Mouse (Mus musculus) neural tube, embryonic 15.5 days (tissue): ENCODE measurements around the gene Abl1. TPM values are rescaled to one million over a fixed set of nuclear protein-coding genes. Genes with fewer than 3 reads are reported as not detected.
A peak's percentile ranks its signal among the peaks of the same experiment; 100 is the strongest.

ENCODE experiments used
- ATAC-seq: fragments of 200-750 bp; cut with Nextera tagmentation; 2 replicates; pipeline ENCODE4 v1.8.0; 2017; ENCODE audit warnings: mild to moderate bottlenecking, moderate TSS enrichment, moderate library complexity; ENCODE audit not compliant: low FRiP score
- H3K27ac ChIP-seq: fragments of 300-500 bp; sonication (generic); replicated peaks from 2 replicates; pipeline ENCODE4 v1.5.1; 2015; ENCODE audit warnings: mild to moderate bottlenecking, inconsistent platforms
- H3K27me3 ChIP-seq: fragments of 300-500 bp; sonication (generic); replicated peaks from 2 replicates; pipeline ENCODE4 v1.6.1; 2015; ENCODE audit warnings: inconsistent platforms
- H3K36me3 ChIP-seq: fragments of 300-500 bp; sonication (generic); 2 replicates; pipeline ENCODE4 v1.6.1; 2015; ENCODE audit warnings: inconsistent platforms
- H3K4me1 ChIP-seq: fragments of 300-500 bp; sonication (generic); 2 replicates; pipeline ENCODE4 v1.6.1; 2015; ENCODE audit warnings: inconsistent platforms
- H3K4me2 ChIP-seq: fragments of 300-500 bp; sonication (generic); 2 replicates; pipeline ENCODE4 v1.6.1; 2015; ENCODE audit warnings: inconsistent platforms, mild to moderate bottlenecking, moderate library complexity
- H3K4me3 ChIP-seq: fragments of 300-500 bp; sonication (generic); replicated peaks from 2 replicates; pipeline ENCODE4 v1.5.1; 2015; ENCODE audit warnings: mild to moderate bottlenecking, inconsistent platforms
- H3K9ac ChIP-seq: fragments of 300-500 bp; sonication (generic); replicated peaks from 2 replicates; pipeline ENCODE4 v1.6.1; 2015; ENCODE audit warnings: mild to moderate bottlenecking, inconsistent platforms
- H3K9me3 ChIP-seq: fragments of 300-500 bp; sonication (generic); replicated peaks from 2 replicates; pipeline ENCODE4 v1.6.1; 2016; ENCODE audit warnings: inconsistent platforms
- WGBS: fragments of 180-500 bp; shearing (Covaris S2); methylation state at CpG from one replicate; pipeline ENCODE4 v1.1.7; 2015; ENCODE audit warnings: mixed read lengths; 5-methylcytosine and 5-hydroxymethylcytosine counted together
- polyA plus RNA-seq: library from polyadenylated mRNA; unstranded; fragments of >200 nt; fragmentation: Nextera tagmentation; extraction: Ambion mirVana; gene quantifications from 2 replicates; pipeline ENCODE4 v1.2.1, GENCODE M21; 2015

Abl1 gene
- polyA plus RNA-seq, result 13.3 and 18.0 TPM in 2 replicates

GRCm38 (mm10) chr2:31688074-31688925 is at the start of gene Abl1:
TSS of gene Abl1 (plus strand) at chr2:31688376.
- Histone ChIP-seq H3K9me3 (no peaks in the 10 kb centered on the region), H3K36me3 (no peaks in the 10 kb centered on the region), H3K9ac (peak within 1 kb of the TSS; percentile 96), H3K4me3 (peak within 1 kb of the TSS; percentile 92), H3K27ac (peak within 1 kb of the TSS; percentile 97), H3K27me3 (no peaks in the 10 kb centered on the region), H3K4me1 (peaks cover 45% of the 10 kb centered on the region), H3K4me2 (peak within 1 kb of the TSS; percentile 83)
- ATAC-seq, result peak; percentile 100
- WGBS, result under 1% methylated on average over 64 of the region's 64 CpGs

- H3K4me1 ChIP-seq, result peaks cover 62% of the 10 kb centered on the region
Observed at GRCm38 (mm10) chr2:31638581-31639465, 49.4 kb upstream of the Abl1 start.

GRCm38 (mm10) chr2:31639466-31639760 is 48.8 kb upstream of the Abl1 start:
- 0% methylated on average over 12 of the region's 13 CpGs for WGBS
- Histone ChIP-seq H3K4me2 (peak overlapping the region; percentile 38), H3K36me3 (no peaks in the 10 kb centered on the region), H3K9me3 (no peaks in the 10 kb centered on the region), H3K4me3 (peak overlapping the region; percentile 26; the same call in 1 of the 2 replicates), H3K9ac (no peak overlapping the region), H3K27ac (no peak overlapping the region), H3K27me3 (peaks cover 95% of the 10 kb centered on the region), H3K4me1 (peaks cover 62% of the 10 kb centered on the region)
- no peak for ATAC-seq

More at GRCm38 (mm10) chr2:31638581-31639465, 49.4 kb upstream of the Abl1 start:
- peak overlapping the region; percentile 26; the same call in 1 of the 2 replicates for H3K4me3 ChIP-seq
- H3K9ac ChIP-seq, result no peak overlapping the region
- peaks cover 95% of the 10 kb centered on the region for H3K27me3 ChIP-seq
- H3K27ac ChIP-seq, result no peak overlapping the region
- no peaks in the 10 kb centered on the region for H3K9me3 ChIP-seq
- 2% methylated on average over 34 of the region's 34 CpGs for WGBS
- H3K36me3 ChIP-seq, result no peaks in the 10 kb centered on the region
- no peak for ATAC-seq
- peak overlapping the region; percentile 38 for H3K4me2 ChIP-seq

- Histone ChIP-seq H3K4me3 (peak within 1 kb of the TSS; percentile 26), H3K36me3 (no peaks in the 10 kb centered on the region), H3K27ac (no peak within 1 kb of the TSS), H3K27me3 (peaks cover 95% of the 10 kb centered on the region), H3K9ac (no peak within 1 kb of the TSS), H3K4me2 (peak within 1 kb of the TSS; percentile 38), H3K4me1 (peaks cover 62% of the 10 kb centered on the region), H3K9me3 (no peaks in the 10 kb centered on the region)
- ATAC-seq, result no peak
- 1% methylated on average over 41 of the region's 41 CpGs for WGBS
Observed at GRCm38 (mm10) chr2:31639901-31640608, 48.1 kb upstream of the Abl1 start, which contains the start of gene Prdm12. TSS of gene Prdm12 (plus strand) at chr2:31640037.

- peaks cover 94% of the 10 kb centered on the region for H3K27me3 ChIP-seq
- H3K27ac ChIP-seq, result no peak overlapping the region
- no peaks in the 10 kb centered on the region for H3K36me3 ChIP-seq
- H3K9me3 ChIP-seq, result no peaks in the 10 kb centered on the region
- peak overlapping the region; percentile 38 for H3K4me2 ChIP-seq
- peak overlapping the region; percentile 26 for H3K4me3 ChIP-seq
- H3K4me1 ChIP-seq, result peaks cover 54% of the 10 kb centered on the region
- ATAC-seq, result peak; percentile 25; the same call in 1 of the 2 replicates
- H3K9ac ChIP-seq, result no peak overlapping the region
- under 1% methylated on average over 48 of the region's 48 CpGs for WGBS
Observed at GRCm38 (mm10) chr2:31640609-31641507, 47.3 kb upstream of the Abl1 start.

GRCm38 (mm10) chr2:31641508-31641830 is 46.7 kb upstream of the Abl1 start:
- 0 out of 2 replicates have a peak overlapping the region, but pooled peaks have one; percentile 18 for H3K4me3 ChIP-seq
- peak overlapping the region; percentile 38; the same call in 1 of the 2 replicates for H3K4me2 ChIP-seq
- 1% methylated on average over 11 of the region's 11 CpGs for WGBS
- H3K9ac ChIP-seq, result no peak overlapping the region
- H3K36me3 ChIP-seq, result no peaks in the 10 kb centered on the region
- peaks cover 48% of the 10 kb centered on the region for H3K4me1 ChIP-seq
- no peak for ATAC-seq
- peaks cover 94% of the 10 kb centered on the region for H3K27me3 ChIP-seq
- no peaks in the 10 kb centered on the region for H3K9me3 ChIP-seq
- H3K27ac ChIP-seq, result no peak overlapping the region

GRCm38 (mm10) chr2:31641929-31642328 is 46.2 kb upstream of the Abl1 start:
- Histone ChIP-seq H3K27me3 (peaks cover 94% of the 10 kb centered on the region), H3K36me3 (no peaks in the 10 kb centered on the region), H3K9ac (no peak overlapping the region), H3K9me3 (no peaks in the 10 kb centered on the region), H3K27ac (no peak overlapping the region), H3K4me2 (0 out of 2 replicates have a peak overlapping the region, but pooled peaks have one; percentile 38), H3K4me3 (no peak overlapping the region), H3K4me1 (peaks cover 44% of the 10 kb centered on the region)
- WGBS, result 3% methylated on average over 18 of the region's 18 CpGs
- ATAC-seq, result no peak

GRCm38 (mm10) chr2:31653971-31654853 is 34.0 kb upstream of the Abl1 start:
- peaks cover 94% of the 10 kb centered on the region for H3K27me3 ChIP-seq
- H3K4me2 ChIP-seq, result peak overlapping the region; percentile 85
- peak overlapping the region; percentile 51 for H3K27ac ChIP-seq
- H3K4me1 ChIP-seq, result peaks cover 16% of the 10 kb centered on the region
- peak overlapping the region; percentile 59 for H3K9ac ChIP-seq
- peak; percentile 87 for ATAC-seq
- no peaks in the 10 kb centered on the region; the same call in 1 of the 2 replicates for H3K9me3 ChIP-seq
- H3K4me3 ChIP-seq, result peak overlapping the region; percentile 51
- H3K36me3 ChIP-seq, result no peaks in the 10 kb centered on the region
- WGBS, result under 1% methylated on average over 91 of the region's 109 CpGs

GRCm38 (mm10) chr2:31654854-31655559 is 33.2 kb upstream of the Abl1 start:
- Histone ChIP-seq H3K4me2 (peak overlapping the region; percentile 85), H3K27me3 (peaks cover 94% of the 10 kb centered on the region), H3K27ac (peak overlapping the region; percentile 51), H3K36me3 (no peaks in the 10 kb centered on the region), H3K4me3 (peak overlapping the region; percentile 51), H3K9ac (no peak overlapping the region; the same call in 1 of the 2 replicates), H3K9me3 (no peaks in the 10 kb centered on the region; the same call in 1 of the 2 replicates), H3K4me1 (peaks cover 16% of the 10 kb centered on the region)
- 7% methylated on average over 22 of the region's 22 CpGs for WGBS
- ATAC-seq, result no peak
